Mouse (Mus musculus) spleen, postnatal 14 days (tissue): ENCODE measurements at regions not wholly inside any gene's neighbourhood (a gene's known extent, or its start where the extent isn't known, plus 50 kb on each side); places are given as distances from the start of the nearest gene placed in this dataset.

Experiments
- DNase-seq, 2 experiments: peaks; one replicate each; pipeline ENCODE4 v3.0.0; 2021 to 2022; ENCODE audit warnings: low spot score in 2 of 2

DNA sequence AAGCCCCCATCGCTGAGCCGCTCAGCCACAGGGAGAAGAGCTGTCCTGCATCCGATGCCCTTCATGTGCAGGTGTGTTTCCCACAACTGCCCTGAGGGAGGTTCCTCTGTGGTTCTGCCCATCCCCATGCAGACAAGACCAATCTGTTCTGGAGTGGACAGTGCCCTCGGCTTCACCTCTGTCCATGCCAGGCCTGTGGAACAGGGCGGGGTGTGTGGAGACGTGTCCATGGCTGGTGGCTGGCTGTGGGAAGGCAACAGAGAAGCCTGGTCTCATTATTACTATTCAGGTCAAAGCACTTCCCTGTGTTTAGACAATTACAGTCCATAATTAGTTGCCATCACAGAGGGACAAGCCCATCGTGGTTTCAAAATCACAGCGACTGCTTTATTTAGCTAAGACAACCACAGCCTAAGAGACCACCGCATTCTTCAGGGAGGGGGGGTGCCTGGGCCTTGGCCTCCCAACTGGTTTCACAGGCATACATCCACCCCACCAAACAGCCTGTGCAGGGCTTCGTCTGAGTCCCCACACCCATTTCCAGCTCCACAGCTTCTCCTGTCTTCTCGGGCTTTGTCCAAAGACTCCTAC lies 97.7 kb downstream of the Rplp1 start:
- no peak for DNase-seq

DNA sequence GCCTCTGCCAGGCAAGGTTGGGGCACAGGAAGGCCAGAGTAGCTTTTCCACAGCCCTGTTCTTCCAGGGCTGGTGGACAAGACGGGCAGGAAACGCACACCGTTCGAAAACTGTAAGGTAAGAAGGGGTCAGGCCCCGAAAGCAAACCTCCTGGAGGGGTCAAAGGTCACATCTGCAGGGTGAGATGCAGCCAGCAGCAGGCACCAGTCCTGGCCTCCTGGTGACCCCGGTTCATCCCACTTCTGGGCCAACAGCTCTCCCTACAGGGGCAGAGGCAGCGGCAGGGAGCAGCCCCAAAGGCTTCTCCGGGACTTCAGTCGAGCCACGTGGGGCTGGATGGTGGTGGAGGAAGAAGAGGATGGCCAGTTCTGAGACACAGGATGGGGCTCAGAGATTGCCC lies 98.3 kb downstream of the Rplp1 start:
- DNase-seq, result no peak

DNA sequence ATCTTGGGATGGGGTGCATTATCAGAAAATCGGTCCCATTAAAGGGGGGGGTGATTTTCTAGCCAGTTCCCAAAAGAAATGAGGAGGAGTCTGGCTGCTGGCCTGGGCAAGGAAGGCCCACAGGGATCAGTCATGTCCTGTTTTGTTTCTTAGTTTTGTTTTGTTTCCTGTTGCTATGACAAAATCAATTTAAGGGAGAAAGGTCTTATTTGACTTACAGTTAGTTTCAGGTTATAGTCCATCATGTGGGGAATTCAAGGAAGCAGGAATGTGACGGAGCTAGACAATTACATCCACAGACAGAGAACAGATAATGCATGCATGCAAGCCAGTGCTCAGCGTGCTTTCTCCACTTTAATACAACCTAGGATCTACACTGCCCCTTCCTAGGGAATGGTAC lies 101.1 kb downstream of the Rplp1 start:
- no peak for DNase-seq

DNA sequence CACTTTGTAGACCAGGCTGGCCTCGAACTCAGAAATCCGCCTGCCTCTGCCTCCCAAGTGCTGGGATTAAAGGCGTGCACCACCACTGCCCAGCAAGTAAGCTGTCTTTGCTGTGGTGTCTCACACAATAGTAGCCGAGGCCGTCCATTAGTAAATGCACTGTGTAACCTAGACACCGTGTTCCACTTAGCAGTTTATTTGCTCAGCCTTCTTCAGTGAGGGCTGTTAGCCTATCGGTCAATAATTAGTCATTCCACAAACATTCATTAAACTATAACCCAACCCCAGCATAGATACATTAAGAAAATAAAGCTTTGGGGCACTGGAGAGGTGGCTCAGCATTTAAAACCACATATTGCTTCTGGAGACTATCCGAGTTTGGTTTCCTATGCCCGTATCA lies 102.0 kb downstream of the Rplp1 start:
- no peak for DNase-seq

DNA sequence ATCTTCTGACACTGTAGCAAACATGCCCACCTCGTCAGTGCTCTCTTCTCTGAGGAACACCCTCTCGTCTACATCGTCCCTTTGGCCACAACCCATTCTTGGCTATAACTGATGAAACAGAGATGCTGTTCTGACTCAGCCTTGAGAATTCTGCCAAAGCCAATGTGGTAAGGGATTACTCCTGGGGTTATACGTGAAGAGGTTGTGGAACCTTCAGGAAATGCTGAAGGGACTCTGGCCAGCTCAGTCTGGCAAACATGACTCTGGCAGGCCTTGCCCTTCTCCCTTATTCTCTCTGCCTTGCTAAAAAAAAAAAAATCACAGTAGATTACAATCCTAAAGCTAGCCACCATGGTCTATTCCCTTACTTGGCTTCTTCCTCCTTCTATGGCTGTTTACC lies 103.9 kb downstream of the Rplp1 start:
- no peak for DNase-seq

DNA sequence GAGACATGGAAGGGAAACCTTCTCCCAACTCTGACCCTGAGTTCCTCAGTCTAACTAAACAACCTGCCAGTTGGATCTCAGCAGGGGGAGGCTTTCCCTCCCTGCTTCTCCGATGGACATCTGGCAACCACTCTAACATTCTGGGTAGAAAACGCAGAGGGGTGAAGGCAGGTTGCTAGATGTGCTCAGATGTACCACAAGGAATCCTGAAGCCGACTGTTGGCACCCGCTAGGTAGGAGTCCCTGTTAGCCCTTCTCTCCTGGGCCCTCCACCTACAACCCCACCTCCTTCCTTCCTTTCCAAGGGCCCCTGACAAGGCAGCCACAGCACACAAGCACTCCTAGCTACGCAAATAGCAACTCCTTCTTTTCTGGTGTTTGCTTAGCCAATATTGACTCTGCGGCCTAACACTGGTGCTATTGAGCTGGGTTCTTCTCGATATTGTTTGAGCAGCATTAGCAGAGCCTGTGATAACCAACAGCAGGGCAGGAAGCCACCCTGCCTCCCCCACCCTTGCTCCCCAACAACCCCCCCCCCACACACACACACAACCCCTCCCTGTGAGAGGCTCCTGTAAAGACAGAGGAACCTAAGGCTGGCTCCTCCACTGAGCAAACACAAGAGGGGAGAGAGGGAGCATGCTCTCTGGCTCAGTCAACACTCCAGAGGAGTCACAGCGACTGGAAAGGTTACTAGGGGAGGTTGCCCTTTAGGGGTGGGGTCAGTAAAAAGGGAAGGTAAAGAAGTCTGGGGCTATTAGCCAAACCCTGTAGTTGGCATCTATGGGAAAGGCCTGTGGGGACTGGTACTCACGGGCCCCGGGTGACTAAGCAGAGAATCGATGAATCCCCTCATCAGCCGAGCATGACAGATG lies 105.8 kb downstream of the Rplp1 start:
- DNase-seq, result no peak

DNA sequence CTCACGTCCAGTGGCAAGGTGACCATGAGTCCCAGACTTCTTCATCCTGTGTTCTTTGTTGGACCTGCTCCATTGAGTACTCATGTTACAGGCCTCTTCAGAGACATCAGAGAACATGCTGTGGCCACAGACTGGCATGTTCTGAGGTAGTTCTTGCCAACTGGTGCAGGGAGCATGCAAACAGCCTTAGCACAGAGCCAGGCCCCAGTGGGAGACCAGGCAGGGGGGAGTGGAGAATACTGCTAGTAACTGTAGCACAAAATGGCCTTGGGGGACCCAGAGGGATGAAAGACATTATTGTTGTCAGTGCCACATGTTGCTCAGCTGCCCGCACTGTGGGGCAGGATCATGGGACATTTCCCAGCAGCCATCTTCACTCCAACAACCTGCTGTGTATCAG lies 108.4 kb downstream of the Rplp1 start:
- no peak for DNase-seq

DNA sequence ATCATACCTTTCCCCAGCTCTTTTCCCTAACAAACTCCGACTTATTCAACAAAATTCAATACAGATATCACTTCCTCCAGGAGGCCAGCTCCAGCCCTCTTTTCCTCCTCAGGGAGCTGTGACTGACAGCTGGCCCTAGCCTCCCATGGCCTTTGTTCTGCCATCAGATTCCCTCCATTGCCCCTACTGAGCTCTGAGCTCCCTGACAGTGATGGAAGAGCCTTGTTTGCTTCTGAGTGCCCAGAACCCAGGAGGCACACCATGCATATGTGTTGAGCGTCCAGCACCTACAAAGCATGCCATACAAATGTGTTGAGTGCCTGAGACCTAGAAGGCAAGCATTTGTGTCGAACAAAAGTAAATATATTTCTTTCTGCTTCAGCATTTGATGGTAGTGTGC lies 110.8 kb downstream of the Rplp1 start:
- no peak for DNase-seq

DNA sequence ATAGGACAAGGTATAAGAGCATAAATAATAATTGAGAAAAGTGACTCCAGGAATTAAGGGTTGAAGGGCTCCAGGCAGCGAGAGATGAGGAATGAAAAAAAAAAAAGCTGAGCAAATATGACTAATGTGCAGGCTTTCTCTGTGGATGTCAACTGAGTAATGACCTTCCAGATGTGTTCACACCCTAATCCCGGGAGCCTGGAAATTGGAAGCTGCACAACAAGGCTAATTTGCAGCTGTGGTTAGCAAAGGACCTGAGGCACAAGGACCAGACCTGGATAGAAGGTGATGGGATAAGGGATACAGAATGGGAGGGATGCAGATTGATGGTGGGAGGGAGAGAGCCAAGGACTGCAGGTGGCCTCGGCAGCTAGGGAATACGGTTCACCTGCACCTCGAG lies 111.6 kb downstream of the Rplp1 start:
- no peak for DNase-seq

DNA sequence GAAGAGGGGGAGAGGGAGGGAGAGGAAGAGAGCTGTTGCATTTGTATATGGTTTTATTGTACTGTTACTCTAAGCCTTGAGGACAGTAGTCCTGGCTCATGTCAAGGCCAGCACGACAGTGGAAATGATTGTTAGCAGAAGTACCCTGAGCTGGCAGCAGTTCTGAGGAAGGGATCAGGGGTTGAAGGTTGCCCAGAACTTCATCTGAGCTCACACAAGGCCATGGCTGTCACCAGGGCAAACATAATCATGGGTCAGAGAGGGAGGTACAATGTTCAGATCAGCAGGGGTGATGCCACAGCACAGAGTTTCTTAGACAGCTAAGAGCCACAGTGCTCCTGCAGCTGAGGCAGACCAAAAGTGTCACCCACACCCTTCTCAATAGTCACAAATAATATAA lies 114.8 kb downstream of the Rplp1 start:
- DNase-seq, result no peak

DNA sequence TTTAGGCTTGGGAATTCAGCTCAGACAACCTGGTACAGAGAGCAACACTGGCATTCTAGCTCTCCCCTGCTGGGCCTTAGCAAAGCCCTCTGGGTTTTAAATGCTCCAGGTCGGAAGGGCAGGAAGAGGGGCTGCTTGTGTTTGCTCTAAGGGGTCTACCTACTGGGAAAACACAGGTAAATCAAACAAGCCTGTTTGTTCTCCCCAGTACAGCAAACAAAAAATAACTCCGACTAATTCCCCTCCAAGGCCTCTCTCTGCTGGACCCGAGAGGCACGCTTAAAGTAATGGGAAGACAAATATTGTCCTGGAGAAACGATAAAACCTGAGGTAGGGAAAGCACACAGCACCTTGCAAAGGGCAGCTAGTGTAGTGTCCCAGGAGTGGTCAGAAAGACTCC lies 118.4 kb downstream of the Rplp1 start:
- no peak for DNase-seq

DNA sequence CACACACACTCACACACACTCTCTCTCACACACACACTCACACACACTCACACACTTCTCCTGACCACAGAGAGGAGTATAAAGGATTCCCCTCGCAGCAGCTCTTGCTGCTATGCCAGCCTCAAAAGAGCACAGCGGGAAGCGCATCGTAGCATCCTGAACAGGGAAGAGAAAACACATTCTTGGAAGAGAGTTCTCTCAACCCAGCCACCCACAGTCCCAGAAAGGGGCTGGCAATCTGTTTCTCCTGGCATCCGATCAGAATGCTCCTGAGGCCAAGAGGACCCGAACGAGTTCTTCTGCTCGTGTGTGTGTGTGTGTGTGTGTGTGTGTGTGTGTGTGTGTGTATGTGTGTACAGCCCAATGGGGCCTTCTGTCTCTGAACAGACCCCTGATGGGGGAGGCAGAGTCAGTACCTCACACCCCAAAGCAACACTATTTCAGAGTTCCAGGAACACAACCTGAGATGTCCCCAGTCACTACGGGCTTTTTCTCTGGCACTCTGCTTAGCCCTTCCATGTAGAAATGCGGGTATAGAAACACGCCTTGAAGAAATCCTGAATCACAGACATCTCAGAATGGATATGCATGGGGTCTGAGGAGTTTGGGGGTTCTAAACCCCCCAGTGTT lies 122.8 kb downstream of the Rplp1 start:
- no peak for DNase-seq

DNA sequence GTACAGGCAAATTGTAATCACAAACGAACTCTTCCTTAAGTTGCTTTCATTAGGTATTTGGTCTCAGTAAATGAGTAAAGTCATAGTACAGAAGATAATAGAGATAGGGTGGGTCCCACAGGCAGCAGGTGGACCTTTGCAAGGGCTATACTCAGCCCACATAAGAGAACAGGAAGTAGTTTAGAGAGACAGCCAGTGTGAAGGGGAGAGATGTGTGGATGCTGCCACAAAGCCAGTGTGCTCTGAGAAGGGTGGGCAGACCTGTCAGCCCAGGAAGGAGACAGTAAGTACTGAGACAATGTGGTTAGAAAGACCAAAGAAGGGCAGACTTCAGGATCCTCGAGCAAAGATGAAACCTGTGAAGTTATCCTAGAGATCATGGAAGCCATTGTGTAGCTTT lies 123.5 kb downstream of the Rplp1 start:
- no peak for DNase-seq

DNA sequence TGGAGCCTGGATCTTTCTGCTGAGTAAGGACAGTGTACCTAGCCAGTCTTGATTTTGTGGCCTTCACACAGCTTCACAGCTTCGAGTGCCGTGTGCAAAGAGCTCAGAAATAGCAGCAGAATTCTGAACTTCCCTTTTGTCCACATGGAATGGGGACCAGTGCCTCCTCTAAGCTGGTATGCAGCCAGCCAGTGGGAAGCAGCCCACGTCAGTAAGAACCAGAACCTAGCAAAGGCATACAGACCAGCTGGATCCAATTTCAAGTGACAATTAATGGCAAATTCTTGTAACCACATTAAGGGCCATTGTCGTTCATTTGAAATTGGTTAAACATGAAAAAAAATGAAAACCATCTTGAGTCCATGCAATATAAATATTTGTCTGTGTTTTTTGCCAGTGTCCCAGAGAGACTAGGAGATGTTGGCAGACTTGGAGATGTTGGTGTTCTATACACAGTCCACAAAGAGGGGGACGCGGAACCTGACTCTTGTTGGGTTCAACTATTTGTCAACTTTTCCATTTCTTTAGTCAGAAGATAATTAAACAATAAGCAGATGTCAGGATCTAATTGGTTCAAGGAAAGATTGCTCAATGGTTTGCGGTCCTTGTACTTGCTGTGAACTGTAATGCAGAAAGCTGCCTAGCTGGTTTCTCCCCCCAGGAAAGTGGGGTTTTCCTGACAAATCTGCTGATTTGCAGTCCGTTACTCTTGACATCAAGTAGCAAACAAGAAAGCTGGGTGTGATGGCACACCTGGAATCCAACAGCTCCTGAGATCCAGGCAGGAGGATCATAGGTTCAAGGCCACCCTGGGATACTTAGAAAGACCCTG lies 125.1 kb downstream of the Rplp1 start:
- DNase-seq, result no peak

DNA sequence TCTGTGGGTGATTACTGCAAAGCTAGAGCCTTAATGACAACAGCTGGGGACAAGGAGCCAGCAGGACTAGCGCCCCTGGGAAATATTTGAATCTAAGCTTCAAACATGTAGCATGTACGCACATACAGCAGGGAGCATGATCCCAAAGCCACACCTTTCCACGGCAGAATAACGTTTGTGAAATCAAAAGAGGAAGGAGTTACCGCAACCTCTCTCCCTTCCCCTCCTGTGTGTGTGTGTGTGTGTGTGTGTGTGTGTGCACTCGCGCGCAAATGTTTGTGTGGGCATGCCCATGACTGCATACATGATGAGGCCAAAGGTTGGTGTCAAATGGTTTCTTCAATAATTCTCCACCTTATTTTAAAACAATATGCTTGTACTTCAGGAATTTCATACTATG lies 132.9 kb downstream of the Rplp1 start:
- DNase-seq, result no peak

DNA sequence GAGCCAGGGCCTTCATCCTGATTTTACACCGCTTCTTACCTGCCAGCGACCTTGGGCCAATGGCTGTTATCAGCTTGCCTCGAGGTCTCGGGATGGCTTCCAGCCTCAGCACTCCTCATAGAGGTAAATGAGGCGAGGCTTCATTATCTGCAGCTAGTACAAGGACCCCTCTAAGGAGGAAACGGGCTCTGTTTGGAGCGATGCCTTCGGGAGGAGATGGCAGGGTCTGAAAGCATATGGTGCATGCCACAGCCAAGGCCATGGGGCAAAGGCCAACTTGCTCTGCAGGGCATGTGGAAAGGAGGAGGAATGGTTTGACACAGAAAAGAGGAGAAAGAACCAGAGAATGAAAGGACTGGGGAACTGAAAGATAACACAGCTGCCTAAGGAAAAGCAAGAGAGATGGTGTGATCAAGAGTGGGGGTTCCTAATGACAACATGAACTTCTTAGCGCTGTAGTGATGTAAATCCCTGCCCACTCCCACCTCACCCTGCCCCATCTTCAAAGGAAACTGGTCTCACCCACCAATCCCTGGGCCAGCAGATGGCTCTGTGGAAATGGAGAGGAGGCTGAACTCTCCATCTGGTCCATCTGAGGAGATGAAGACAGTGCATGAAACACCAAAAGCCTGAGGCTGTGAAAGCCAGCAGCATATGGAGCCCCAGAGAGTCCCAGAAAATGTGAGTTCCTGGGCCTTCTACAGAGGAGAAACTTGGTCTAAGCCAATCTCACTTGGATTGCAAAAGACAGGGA lies 134.0 kb downstream of the Rplp1 start:
- no peak for DNase-seq

DNA sequence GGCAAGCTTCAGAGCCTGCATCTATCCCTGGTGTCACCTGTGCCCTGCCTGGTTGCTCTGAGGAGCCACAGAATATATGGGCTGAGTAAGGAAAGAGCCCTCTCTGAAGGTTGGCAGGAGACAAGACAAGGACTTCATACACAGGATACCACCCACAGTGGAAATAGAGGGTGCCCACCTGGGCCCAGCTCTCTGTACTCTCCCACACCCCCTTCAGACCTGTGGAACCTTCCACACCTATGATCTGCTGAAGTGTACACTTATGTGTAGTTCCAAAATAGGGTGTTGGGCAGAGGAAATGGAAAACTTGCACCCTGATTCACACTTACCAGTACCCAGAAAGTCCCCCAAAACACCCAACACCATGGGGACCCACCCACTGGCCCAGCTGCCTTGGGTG lies 135.2 kb downstream of the Rplp1 start:
- DNase-seq, result no peak

DNA sequence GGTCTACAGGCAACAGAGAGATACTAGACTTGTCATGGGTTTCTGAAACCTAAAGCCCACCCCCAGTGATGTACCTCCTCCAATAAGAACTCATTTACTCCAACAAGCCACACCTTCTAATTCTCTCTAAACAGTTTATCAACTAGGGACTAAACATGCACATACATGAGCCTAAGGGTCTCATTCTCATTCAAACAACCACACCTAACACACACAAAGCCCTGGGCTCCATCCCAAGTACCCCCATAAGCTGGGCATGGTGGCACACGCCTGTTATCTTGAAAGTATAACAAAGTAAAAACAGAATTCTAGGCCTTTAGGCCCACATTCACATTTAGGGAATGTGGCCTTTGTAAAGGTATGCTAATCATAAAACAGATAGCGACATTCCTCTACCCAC lies 137.9 kb downstream of the Rplp1 start:
- DNase-seq, result no peak

DNA sequence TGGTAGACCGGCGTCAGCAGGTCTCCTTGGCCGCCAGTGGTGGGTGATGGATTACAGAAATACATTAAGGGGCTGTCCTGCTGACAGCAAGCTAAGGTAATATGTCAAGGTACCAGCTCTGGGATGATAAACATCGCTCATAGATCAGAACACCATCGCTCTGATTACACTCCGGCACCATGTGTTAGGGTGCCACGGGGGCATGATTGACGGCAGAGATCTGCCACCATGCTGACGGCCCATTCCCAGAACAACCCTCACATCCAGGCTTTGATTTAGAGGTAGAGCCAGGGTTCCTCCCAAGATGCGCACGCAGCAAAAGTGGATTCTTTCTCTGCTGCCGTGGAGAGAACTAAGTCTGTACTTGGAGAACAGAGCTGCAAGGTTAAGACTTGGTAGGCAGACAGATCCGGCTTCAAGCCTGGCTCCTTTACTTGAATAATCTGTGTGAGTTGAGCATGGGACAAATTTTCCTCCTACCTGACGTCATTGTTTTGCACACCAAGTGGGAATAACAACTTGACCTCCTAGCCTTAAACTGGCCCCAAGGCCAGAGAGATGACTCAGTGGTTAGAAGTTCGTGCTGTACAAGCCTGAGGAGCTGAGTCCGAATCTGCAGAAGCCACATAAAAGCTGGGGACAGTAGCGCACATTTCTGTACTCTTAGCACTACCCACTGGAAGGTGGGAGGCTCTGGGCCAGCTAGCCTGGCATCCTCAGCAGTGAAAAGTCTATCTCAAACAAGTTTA lies 144.0 kb downstream of the Rplp1 start:
- DNase-seq, result no peak

DNA sequence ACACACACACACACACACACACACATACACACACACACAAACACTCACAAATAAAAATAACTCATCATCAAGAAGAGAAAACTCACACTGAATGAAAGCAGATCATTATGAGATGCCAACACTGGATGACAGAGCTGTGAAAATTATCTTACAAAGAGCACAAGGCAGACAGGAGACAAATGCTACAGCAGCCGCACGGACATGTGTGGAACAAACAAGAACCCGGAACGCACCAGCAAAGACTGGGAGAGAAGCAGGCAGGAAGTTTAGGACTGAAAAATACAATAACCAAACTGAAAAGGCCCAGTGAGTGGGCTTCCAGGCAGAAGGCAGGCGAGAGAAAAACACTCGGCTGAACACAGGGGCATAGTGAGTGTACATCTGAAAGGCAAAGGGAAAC lies 148.2 kb downstream of the Rplp1 start:
- no peak for DNase-seq

DNA sequence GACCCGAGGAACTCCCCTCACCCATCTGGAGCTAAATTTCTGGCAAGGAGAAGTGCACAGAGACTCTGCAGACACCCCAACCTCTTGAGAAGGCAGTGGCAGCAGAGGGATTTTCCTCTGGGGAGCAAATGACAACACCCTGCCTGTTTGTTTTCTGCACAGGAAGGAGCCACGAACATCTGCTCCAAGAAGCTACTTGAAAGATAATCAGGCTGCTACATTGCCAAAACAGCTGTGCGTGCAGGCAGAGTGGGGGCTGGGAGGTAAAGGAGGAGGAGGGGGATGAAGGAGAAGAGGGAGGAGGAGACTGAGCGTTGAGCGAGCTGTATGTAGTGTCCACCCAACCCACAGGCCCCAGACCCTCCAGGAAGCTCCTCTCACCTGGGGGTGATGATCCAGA lies 149.0 kb downstream of the Rplp1 start:
- DNase-seq, result no peak
